Mouse (Mus musculus): ENCODE data around the gene Ifitm6. TPM values are rescaled to one million over a fixed set of nuclear protein-coding genes. Genes with fewer than 3 reads are reported as not detected.

Ifitm6 gene
- total and polyA plus RNA-seq, 2 experiments from 2014 or later: 0.83 to 0.99 TPM

GRCm38 (mm10) chr7:141000881-141001708 is 16.6 kb downstream of the Ifitm6 start:
- DNase-seq (ENCODE audit: low spot score): no peak
- no peak overlapping the region for H3K4me3 ChIP-seq (ENCODE audit: low read depth, low read length)
- no peaks in the 10 kb centered on the region for H3K27me3 ChIP-seq (ENCODE audit: insufficient read depth, low read length)
- H3K4me2 ChIP-seq (ENCODE audit: low read depth, low read length, poor library complexity, severe bottlenecking): no peak overlapping the region
- no peak overlapping the region for H3K27ac ChIP-seq (ENCODE audit: low read depth, low read length)
- WGBS: 71% methylated on average over 15 of the region's 15 CpGs
- no peaks in the 10 kb centered on the region for H3K4me1 ChIP-seq (ENCODE audit: insufficient read depth, low read length)
- no peaks in the 10 kb centered on the region for H3K36me3 ChIP-seq (ENCODE audit: insufficient read depth, low read length)
- H3K9me3 ChIP-seq (ENCODE audit: low read length): no peaks in the 10 kb centered on the region
- no peak for ATAC-seq (ENCODE audit: low FRiP score)
- H3K9ac ChIP-seq (replicated peaks; ENCODE audit: low read length, poor library complexity, severe bottlenecking): no peak overlapping the region
- no peak for TF ChIP-seq CTCF (IDR thresholded peaks at IDR 0.05)

- TF ChIP-seq CTCF (IDR thresholded peaks at IDR 0.05): no peak
- WGBS: 93% methylated on average over 11 of the region's 11 CpGs
- no peak overlapping the region for H3K4me3 ChIP-seq (ENCODE audit: low read depth, low read length)
- H3K27ac ChIP-seq (ENCODE audit: low read depth, low read length): no peak overlapping the region
- H3K27me3 ChIP-seq (ENCODE audit: insufficient read depth, low read length): no peaks in the 10 kb centered on the region
- ATAC-seq (ENCODE audit: low FRiP score) (no peak), DNase-seq (ENCODE audit: low spot score) (no peak)
- H3K4me1 ChIP-seq (ENCODE audit: insufficient read depth, low read length): no peaks in the 10 kb centered on the region
- H3K36me3 ChIP-seq (ENCODE audit: insufficient read depth, low read length): no peaks in the 10 kb centered on the region
- H3K9me3 ChIP-seq (ENCODE audit: low read length): no peaks in the 10 kb centered on the region
- no peak overlapping the region for H3K9ac ChIP-seq (replicated peaks; ENCODE audit: low read length, poor library complexity, severe bottlenecking)
- no peak overlapping the region for H3K4me2 ChIP-seq (ENCODE audit: low read depth, low read length, poor library complexity, severe bottlenecking)
Observed at GRCm38 (mm10) chr7:140998853-140999700, 18.6 kb downstream of the Ifitm6 start.

- H3K4me2 ChIP-seq (ENCODE audit: low read depth, low read length, poor library complexity, severe bottlenecking): no peak overlapping the region
- WGBS: 52% methylated on average over 1 of the region's 1 CpGs
- ATAC-seq (ENCODE audit: low FRiP score): no peak
- no peaks in the 10 kb centered on the region for H3K4me1 ChIP-seq (ENCODE audit: insufficient read depth, low read length)
- no peak for DNase-seq (ENCODE audit: low spot score)
- no peaks in the 10 kb centered on the region for H3K27me3 ChIP-seq (ENCODE audit: insufficient read depth, low read length)
- H3K9me3 ChIP-seq (ENCODE audit: low read length): no peaks in the 10 kb centered on the region
- no peak overlapping the region for H3K4me3 ChIP-seq (ENCODE audit: low read depth, low read length)
- no peak overlapping the region for H3K9ac ChIP-seq (replicated peaks; ENCODE audit: low read length, poor library complexity, severe bottlenecking)
- no peak overlapping the region for H3K27ac ChIP-seq (ENCODE audit: low read depth, low read length)
- H3K36me3 ChIP-seq (ENCODE audit: insufficient read depth, low read length): no peaks in the 10 kb centered on the region
- TF ChIP-seq CTCF (IDR thresholded peaks at IDR 0.05): no peak
Observed at GRCm38 (mm10) chr7:140997817-140998216, 19.9 kb downstream of the Ifitm6 start.

GRCm38 (mm10) chr7:140991117-140991689 is 26.5 kb downstream of the Ifitm6 start:
- Histone ChIP-seq H3K36me3 (ENCODE audit: insufficient read depth, low read length) (no peaks in the 10 kb centered on the region), H3K4me2 (ENCODE audit: low read depth, low read length, poor library complexity, severe bottlenecking) (no peak overlapping the region), H3K4me3 (ENCODE audit: low read depth, low read length) (no peak overlapping the region), H3K9ac (replicated peaks; ENCODE audit: low read length, poor library complexity, severe bottlenecking) (no peak overlapping the region), H3K9me3 (ENCODE audit: low read length) (no peaks in the 10 kb centered on the region), H3K4me1 (ENCODE audit: insufficient read depth, low read length) (no peaks in the 10 kb centered on the region), H3K27me3 (ENCODE audit: insufficient read depth, low read length) (no peaks in the 10 kb centered on the region), H3K27ac (ENCODE audit: low read depth, low read length) (no peak overlapping the region)
- WGBS: 90% methylated on average over 14 of the region's 14 CpGs
- no peak for TF ChIP-seq CTCF (IDR thresholded peaks at IDR 0.05)
- no peak for DNase-seq (ENCODE audit: low spot score)
- ATAC-seq (ENCODE audit: low FRiP score): no peak

DNA sequence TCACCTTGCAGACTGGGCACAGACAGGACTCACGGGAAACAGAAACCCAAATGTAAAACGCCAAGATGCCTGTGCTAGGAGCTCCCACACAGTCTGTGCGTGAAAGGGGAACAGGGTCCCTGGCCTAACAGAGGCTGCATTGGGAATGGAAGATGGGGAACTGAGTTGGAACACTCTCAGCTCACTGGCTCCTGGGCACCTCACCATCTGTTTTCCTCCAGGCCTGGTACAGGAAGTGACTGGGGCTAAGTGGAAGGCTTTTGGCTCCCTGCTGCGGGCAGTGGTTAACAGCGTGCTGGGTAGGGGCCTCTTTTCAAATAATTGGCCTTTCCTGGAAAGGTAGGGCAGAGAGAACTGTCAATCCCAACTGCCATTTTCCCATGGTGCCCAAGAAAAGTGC is 27.1 kb downstream of the Ifitm6 start:
- H3K4me2 ChIP-seq (ENCODE audit: low read depth, low read length, poor library complexity, severe bottlenecking): no peak overlapping the region
- no peaks in the 10 kb centered on the region for H3K4me1 ChIP-seq (ENCODE audit: insufficient read depth, low read length)
- no peaks in the 10 kb centered on the region for H3K36me3 ChIP-seq (ENCODE audit: insufficient read depth, low read length)
- WGBS: 74% methylated on average over 5 of the region's 5 CpGs
- no peaks in the 10 kb centered on the region for H3K9me3 ChIP-seq (ENCODE audit: low read length)
- H3K4me3 ChIP-seq (ENCODE audit: low read depth, low read length): no peak overlapping the region
- no peak for DNase-seq (ENCODE audit: low spot score)
- ATAC-seq (ENCODE audit: low FRiP score): no peak
- TF ChIP-seq CTCF (IDR thresholded peaks at IDR 0.05): no peak
- H3K27ac ChIP-seq (ENCODE audit: low read depth, low read length): no peak overlapping the region
- H3K9ac ChIP-seq (replicated peaks; ENCODE audit: low read length, poor library complexity, severe bottlenecking): no peak overlapping the region
- no peaks in the 10 kb centered on the region for H3K27me3 ChIP-seq (ENCODE audit: insufficient read depth, low read length)

All from midbrain, postnatal 0 days (tissue).